Mouse (Mus musculus) gastrocnemius, adult 8-10 months (tissue): ENCODE results near the gene Dock7. TPM values are rescaled to one million over a fixed set of nuclear protein-coding genes. Genes with fewer than 3 reads are reported as not detected.
A peak's percentile ranks its signal among the peaks of the same experiment; 100 is the strongest.

Source experiments
- DNase-seq, 2 experiments: peaks; one replicate each; pipeline ENCODE4 v3.0.0; 2022; ENCODE audit warnings: low spot score in 2 of 2
- total RNA-seq, 4 experiments: library from RNA; stranded (reverse); gene quantifications; 2 replicates each; pipeline ENCODE4 v1.2.4; 2022

The Dock7 gene
- total RNA-seq: 1 to 10 TPM; 4.5 to 7.4 (median 4.7) TPM

DNA sequence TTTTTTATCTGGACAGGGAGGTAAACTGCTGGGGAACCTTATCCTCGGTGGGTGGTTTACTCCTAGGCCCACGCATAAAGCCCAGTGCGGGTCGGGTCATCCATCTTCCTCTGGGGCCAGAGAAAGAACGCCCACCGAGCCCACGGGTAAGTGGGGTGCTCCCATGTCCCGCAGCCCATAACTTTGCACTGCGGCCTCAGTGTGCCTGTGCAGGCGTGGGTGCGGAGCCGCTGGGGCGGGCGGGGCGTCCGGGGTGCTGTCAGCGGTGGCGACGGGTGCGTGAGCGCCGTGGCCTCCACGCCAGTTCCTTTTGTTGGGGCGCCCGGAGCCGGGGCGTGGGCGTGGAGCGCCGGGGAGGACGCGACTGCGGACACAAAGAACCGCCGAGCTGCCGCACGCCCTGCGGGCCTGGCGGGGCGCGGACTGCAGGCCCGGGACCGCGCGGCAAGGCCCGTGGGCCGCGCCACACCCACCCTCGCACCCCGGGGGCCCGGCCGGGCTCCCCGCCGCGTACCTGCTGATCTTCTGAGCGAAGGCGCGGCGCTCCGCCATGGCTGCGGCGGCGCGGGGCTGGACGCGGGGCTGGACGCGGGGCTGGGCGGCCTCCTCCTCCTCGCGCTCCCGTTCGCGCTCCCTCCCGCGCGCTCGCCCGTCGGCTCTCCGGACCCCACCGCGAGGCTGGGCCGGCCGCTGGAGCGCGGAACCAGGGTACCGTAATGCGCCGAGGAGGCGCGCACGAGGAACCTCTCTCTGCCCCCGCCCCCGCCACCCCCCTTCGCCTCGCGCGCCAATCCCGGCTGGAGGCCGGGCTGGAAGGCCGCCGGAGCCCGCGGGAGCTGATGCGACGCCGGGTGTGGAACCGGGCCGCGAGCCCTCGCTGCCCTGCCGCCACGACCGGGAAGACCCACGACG, at the start of gene Dock7:
Gene Dock7, minus strand, starts transcription at position 705 of the 912 bp plus-strand sequence.
- peak; percentile 59 to 70 for DNase-seq

DNA sequence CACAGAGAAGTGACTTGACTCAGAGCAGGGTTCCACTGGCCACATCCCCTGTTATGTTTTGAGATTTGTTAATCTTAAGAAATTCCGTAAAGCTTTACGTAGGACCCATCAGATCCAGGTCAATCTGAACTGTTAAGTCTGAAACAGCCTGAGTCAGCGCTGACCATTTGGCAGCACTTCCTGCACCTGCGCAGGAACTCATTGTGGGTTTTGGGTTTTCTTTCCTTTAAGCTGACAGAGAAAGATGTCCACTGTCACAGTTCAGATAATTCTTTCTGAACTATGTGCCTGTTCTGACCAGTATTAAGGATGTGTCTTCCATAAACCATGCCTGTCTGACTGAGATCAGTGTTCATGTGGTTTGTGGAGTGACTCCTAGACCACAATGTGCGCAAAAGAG, 48.2 kb upstream of the Dock7 start:
- DNase-seq: no peak

DNA sequence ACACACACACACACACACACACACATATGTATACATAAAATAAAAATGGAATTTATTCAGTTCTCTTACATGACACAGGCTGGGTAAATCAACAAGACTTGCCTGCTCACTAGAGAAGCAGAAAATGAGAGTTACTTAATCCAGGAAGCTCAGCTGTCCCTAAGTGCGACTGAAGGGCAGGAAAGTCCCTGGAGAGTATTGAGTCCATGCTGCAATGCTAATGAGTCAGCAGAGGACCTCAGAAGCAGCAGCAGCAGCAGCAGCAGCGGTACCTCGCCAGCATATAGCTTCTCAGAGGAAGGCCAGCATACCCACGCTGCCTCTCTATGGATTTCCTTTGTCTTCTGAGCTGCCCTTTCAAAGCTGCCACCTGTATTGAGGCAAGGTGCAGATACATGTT, 42.8 kb upstream of the Dock7 start:
- DNase-seq: no peak

DNA sequence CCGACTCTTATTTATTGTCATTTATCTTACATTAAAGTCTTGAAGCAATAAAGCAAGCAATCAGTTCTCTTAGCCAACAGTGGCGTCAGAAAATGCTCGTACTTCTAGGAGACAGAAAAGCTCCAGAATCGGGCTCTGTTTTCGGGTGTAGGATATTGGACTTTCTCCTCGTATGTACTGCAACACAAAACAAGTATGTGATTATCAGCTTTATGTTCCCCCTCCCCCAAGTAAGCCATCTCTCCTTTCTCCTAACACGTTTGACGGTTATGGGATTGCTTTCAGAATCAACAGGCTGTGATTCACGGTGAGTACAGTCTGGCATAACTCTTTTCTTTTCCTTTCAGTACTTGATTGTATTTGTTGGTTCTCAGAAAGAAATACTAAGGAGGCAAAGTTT, 42.3 kb upstream of the Dock7 start:
- DNase-seq: no peak

DNA sequence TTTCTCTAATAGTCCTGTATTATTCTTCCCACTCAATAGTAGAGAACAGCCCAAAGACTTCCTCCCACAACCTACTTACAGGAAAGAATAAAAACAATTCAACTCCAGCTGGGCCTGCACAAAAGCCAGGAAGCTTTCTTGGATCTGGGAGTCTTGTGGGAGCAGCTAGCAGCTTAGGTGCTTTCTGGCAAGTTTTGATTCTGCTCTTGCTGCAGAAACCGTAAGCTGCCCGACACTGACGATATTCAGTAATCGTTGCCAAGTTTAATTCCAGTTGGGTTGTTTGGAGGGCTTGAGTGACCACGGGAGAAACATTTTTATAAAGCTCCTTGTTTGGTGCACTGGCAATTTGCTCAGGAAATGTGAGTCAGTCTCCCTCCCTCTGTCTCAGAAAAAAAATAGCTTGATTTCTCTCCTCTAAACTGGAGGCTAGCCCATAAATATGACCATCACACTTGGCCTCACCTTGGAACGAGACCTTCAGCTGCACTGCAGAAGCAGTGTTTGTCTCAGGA, 40.8 kb upstream of the Dock7 start:
- peak in 1 of 2 experiments; percentile 22 for DNase-seq

DNA sequence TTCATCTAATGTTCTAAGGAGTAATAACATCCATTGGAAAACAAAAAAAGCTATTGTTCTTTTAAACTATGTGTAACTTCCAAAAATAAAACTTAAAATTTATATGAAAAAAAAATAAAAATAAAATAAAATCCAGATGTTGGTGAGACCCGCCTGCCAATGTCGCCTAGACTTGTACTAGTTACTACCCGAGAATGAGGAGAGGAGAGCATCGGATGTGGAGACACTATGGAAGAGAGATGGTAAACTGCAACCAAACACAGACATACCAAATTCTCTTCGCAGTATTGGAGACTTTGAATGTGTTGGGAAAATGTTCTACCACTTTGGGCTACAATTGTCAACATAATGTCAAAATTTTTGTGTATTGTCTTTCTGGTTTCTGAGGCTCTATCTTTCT, 40.2 kb upstream of the Dock7 start:
- no peak for DNase-seq

DNA sequence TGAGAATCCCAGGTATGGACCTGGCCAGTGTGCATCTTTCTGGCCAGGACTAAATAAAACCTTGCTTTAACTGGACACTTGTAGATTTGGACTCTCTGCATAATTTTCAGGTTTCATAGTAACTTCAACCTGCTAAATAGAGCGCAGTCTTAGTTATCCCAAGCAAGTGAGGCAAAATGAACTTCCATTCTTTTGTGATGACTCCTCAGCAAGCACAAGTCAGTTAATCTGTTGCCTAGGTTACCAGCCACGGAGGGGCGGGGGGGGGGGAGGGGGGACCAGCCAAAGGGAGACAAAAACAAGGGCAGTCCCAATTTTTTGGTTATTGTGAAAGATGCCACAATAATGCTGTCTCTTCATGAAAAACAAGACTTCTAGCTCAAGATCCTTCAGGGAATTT, 39.7 kb upstream of the Dock7 start:
- no peak for DNase-seq

DNA sequence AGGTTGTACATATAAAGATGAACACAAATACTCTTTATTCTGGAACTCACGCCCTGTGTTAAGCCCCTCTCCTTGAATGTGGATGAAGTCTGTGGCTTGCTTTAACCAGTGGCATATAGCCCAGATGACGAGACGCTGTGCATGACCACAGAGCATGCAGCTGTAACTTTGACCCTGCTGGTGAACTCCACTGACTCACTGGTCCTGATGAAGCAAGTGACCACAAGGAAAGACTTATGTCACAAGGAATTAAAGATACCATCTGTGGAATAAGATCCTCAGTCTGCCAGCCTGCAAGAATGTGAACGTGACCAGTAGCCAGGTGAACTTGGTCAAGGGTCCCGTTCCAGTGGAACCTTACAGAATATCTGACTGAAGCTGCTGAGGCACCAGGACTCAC, 37.8 kb upstream of the Dock7 start:
- no peak for DNase-seq

DNA sequence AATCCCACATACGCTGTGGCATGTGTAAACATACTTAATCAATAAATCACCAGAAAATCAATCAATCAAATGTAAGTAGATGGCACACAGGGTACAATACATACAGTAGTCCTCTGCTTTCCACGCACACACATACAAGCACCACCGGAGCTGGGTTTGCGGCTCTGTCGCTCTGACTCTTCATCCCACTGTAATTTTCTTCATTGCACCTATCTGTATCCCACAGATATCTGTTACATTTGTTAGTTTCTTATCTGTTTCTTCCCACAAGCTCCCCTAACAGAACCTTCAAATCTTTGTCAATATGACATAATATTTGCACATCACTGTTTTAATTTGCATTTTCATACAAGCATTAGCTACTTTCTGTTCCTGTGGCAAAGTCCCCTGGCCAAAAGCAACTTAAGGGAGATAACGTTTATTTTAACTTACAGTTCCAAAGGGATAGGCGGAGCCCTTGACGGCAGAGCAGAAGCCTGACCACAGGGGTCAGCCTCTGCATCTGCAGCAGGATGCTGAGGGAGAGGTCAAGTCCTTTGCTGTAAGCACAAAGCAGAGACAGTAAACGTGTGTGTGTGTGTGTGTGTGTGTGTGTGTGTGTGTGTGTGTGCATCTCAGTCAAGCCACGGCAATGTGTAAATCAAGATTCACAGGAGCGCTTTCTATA, 36.1 kb upstream of the Dock7 start:
- DNase-seq: no peak

DNA sequence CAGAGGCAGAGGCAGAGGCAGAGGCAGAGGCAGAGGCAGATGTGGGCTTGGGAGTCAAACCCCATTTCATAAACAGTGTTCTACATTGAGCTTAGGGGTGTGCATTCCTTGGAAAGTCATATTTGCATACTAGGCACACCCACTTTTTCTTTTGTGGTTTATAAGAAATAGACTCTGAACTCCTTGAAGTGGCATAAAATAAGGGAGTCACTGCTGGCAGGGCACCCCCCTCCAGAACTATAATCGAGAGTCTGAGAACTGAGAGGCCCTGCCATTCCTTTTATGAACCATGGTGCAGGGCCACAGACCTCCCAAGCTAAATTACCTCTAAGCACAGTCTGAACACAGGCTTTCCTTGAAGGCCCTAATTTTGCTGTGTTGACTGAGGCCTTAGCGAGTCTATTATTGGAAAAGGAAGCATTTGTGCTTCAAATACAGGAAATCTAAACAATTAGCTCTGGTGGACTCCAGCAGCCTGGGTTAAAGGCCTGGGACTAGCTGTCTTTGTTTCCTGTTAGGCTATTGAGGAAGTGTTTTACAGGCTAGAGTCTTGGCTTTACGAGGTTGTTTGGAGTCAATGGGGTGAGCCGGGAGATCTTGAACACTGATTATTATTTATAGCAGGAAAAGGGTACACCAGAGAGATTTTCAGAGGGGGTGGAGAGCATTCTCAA, 31.3 kb upstream of the Dock7 start:
- no peak for DNase-seq

DNA sequence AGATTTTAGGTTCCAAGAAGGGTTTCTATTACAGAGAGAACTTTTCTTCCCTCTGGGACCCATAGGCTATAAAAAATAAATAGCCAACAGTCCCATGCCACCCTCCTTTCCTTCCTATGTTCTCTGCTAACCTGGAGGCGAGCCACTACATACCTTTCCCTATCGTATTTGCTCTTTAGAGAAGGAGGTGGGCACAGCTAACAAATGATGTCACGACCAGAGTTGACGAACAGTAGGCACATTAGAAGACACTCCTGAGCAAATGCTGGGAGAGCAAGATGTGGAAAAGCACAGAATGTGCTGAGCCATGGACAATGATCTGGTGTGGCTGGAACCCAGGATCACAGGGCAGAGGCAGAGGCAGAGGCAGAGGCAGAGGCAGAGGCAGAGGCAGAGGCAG, 30.7 kb upstream of the Dock7 start:
- DNase-seq: no peak

DNA sequence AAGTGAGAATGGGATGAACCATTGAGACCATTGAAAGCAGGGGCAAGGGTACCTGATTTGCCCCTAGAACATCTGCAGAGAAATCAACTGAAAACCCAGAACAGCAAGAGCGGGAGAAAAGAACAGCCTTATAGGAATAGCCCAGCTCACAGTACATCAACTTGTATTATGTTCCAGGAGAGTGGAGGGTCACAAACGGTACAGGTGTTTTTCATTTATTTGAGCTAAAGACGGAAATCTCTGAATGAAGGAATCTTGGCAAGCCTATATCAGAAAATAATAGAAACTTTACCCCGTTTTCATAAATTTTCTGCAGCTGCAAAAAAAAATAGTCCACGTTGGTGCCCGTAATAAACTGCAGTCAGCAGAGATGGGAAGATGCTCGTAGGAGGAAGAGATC, 22.6 kb upstream of the Dock7 start:
- DNase-seq: no peak

DNA sequence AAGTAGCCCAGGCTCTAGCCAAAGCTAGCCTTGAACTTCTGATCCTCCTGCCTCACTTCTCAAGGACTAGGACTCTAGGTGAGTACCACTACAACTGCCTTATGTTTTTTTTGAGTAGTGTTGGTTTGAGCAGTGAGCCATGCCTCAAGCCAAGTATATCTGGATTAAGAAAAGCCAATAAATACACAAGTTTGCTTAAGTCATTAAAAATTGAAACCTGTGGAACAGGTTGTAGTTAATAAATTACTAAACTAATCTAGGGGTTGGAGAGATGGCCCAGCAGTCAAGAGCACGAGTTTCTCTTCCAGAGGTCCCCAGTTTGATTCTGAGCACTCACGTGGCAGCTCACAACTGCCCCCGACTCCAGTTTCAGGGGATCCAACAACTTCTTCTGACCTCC, 20.9 kb upstream of the Dock7 start:
- no peak for DNase-seq

DNA sequence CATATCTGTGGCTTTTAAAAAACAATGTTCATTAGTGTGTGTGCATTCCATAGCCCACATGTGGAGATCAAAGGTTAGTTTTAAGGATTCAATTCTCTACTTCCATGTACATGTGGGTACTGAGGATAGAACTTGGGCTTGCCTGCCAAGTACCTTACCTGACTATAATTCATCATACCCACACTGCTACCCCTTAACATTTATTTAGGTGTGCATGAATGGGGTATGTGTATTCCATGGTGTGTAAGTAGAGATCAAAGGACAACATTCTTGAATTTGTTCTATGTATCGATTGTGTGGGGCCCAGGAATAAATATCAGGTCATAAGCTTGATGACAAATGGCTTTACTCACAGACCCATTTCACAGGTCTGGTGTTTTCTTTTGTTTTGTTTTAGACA, 20.5 kb upstream of the Dock7 start:
- no peak for DNase-seq

DNA sequence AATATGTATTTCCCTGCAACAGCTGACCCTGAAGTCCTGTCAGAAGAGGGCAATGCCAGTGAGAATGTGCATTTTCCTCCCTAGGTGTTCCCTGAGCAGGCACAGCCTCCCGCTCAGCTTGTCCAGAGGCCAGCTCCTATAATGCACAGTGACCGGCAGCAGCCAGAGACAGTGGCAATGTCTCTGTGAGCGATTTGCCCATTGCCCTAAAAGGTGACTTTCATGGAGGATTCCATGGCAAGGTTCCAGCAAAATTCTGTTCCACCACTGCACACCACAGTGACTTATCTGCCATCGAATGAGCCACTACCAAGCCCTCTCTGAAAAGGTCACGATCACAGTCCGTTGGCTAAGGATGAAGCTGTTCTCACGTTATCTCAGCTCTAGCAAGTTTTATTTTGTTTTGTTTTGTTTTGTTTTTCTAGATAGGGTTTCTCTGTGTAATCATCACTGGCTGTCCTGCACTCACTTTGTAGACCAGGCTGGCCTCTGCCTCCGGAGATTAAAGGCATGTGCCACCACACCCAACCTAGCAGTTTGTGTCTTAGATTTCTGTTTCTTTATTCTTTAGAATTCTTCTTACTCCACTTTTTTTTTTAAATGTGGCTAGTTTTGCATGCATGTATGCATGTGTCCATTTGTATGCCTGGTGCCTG, 17.4 kb upstream of the Dock7 start:
- DNase-seq: no peak

DNA sequence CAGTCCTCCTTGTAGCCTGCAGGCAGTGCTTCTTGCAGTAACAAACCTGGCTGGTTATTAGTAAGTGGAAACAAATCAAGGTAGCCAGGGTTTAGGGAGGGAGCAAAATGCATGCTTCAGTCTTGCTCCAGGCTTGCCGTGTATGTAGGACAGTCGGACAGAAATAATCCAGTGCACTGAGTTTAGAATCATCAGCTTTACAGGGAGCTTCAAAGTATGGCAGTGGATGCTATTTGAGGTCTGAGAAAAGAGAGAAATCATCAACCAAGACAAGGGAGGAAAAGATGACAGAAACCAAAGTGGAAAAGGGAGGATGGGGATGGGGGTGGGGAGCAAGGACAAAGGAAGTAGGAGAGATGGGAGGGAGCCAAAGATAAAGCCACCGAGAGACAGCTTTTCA, 13.8 kb upstream of the Dock7 start:
- DNase-seq: no peak

DNA sequence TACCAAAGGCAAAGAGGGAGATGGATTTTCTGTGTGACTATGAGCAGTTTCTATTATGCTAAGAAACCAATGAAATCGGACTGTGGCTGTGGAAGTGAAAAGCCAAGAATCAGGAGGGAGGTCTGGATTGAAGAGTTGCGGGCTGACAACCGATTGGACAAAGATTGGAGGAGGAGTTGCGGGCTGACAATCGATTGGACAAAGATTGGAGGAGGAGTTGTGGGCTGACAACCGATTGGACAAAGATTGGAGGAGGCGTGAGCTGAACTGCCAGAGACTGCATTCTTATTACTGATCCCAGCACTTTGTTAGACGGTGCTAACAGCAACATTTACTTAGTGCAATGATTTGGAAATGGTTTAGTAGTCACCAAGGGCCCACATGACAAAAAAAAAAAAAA, 12.6 kb upstream of the Dock7 start:
- DNase-seq: no peak

DNA sequence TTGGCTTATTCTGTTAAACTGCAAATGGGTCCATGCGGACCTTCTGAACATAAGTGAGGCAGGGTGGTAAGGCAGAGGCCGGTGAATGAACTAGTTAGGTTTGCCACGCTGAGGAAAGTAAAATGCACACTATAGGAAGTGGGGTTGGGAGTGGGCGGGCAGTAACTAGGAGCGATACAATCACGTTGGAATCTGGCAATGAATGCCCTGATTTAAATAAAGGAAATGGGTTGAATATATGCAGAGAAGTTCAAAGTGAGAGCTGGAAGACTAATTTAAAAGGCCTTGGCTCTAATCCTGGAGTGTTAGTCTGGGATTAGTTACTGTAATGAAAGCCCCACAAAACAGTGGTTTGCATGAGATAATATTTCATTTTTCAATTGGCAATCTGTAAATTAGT, 12.0 kb upstream of the Dock7 start:
- DNase-seq: no peak

DNA sequence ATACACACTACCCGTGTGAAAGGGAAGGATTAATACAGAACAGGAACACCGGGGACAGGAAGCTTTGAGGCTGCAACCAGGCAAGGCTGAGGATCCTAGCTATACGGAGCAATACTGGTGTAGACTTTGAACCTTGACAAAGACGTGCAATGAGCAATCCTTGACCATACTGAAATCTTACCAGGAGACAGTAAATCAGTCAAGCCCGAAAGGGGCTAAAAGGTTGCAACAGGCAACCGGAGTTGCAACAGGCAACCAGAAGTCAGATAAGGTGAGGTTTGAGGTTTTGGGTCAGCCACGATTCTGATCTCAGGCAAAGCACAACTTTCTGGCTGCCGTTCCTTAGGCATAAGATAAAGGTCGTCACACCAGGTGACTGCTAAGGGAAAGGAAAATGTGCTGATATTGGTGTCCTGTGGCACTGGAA, 10.5 kb upstream of the Dock7 start:
- no peak for DNase-seq

DNA sequence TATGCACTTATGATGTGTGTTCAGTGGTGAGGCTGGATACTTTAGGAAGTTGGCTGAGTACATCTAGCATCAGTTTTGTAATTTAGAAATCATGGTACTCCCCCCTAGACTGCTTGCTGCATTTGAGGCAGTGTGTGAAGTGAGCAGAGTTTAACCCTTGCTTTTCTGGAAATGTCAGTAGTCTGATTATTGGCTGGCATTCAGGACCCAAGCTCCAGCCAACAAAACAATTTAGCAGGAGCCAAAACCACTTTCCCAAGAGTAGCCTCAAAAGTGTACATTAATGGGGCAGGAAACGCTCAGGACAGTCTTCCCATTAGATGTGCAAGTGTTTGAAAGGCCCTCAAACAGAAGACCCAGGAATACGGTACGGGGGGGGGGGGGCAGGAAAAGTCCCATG, 2.8 kb upstream of the Dock7 start:
- no peak for DNase-seq

DNA sequence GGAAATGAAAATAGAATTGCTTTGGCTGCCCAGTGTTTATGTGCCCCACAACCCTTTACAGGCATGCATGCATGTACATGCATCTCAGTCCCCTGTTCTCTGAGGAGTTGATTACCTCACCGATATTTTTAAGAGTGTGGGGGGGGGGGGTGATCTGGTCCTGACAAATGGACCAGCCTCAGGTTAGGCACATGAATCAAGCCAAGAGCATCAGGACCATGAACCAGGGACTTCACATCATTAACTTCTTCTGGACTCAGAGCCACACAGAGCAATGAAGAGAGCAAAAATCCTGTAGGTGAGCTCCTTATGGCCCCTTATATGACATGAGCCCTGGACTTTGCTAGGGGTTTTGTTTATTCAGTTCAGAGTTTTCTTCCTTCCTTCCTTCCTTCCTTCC, 2.1 kb upstream of the Dock7 start:
- DNase-seq: no peak

DNA sequence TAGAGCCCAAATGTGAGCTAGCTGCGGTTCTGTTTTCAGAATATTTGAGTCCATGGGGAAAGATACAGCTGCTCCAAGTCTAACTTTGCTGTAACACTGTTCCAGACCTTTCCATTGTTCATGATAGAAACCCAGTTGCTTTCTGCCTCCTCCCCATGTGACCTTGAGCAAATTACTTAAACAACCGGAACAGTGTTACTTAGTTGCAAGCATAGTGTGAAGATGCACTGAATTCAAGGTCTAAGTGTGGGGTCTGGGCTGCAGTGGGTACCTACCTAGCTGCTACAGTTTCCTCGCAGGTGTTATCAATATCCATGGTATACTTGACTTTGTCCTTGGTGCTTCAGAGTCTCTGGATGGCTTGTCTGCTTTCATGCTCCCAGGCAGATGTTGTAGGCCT, 1.3 kb upstream of the Dock7 start:
- DNase-seq: no peak
